Mouse (Mus musculus) heart, adult 2 months (tissue): ENCODE results near the gene Bcar3. TPM values are rescaled to one million over a fixed set of nuclear protein-coding genes. Genes with fewer than 3 reads are reported as not detected.
A peak's percentile ranks its signal among the peaks of the same experiment; 100 is the strongest.

Experiments
- DNase-seq, 2 experiments: peaks; one replicate each; pipeline ENCODE4 v3.0.0; 2021
- H3K27ac ChIP-seq: fragments of 200-600 bp; 2 replicates; pipeline ENCODE4 v1.8.1; 2022
- H3K27me3 ChIP-seq: fragments of 200-500 bp; 2 replicates; pipeline ENCODE4 v1.6.1; 2012; ENCODE audit warnings: mild to moderate bottlenecking, low read length, inconsistent platforms, mixed read lengths; ENCODE audit not compliant: control insufficient read depth, insufficient read depth
- H3K36me3 ChIP-seq: fragments of 200-500 bp; 2 replicates; pipeline ENCODE4 v1.6.1; 2012; ENCODE audit warnings: low read length, inconsistent platforms; ENCODE audit not compliant: control insufficient read depth, insufficient read depth
- H3K4me1 ChIP-seq: fragments of 200-500 bp; 2 replicates; pipeline ENCODE4 v1.6.1; 2011; ENCODE audit warnings: low read length; ENCODE audit not compliant: control insufficient read depth, insufficient read depth
- H3K4me3 ChIP-seq: fragments of 200-600 bp; 2 replicates; pipeline ENCODE4 v1.8.1; 2022
- H3K79me2 ChIP-seq: fragments of 200-500 bp; replicated peaks from 2 replicates; pipeline ENCODE4 v1.6.1; 2012; ENCODE audit warnings: mild to moderate bottlenecking, inconsistent platforms, low read length, moderate library complexity, mixed read lengths; ENCODE audit not compliant: control insufficient read depth, insufficient read depth
- H3K9ac ChIP-seq: fragments of 200-500 bp; 2 replicates; pipeline ENCODE4 v1.6.1; 2012; ENCODE audit warnings: low read depth, mild to moderate bottlenecking, control low read depth, inconsistent platforms, low read length, mixed read lengths
- CTCF ChIP-seq: fragments of 200-600 bp; IDR thresholded peaks from 2 replicates; pipeline ENCODE4 v1.8.1; 2022; ENCODE audit warnings: antibody characterized with exemption, mild to moderate bottlenecking, moderate library complexity
- EP300 ChIP-seq: fragments of 200-500 bp; IDR thresholded peaks from 2 replicates; pipeline ENCODE4 v1.6.1; 2011; ENCODE audit warnings: low read depth, low read length, control low read depth; ENCODE audit not compliant: insufficient read depth
- POLR2A ChIP-seq: fragments of 200-500 bp; IDR thresholded peaks from 2 replicates; pipeline ENCODE4 v1.6.1; 2011; ENCODE audit warnings: mild to moderate bottlenecking, low read depth, low read length, control low read depth; ENCODE audit not compliant: insufficient read depth
- WGBS: fragments of 180-500 bp; shearing (Covaris S2); methylation state at CpG from one replicate; pipeline ENCODE4 v1.1.7; 2018; 5-methylcytosine and 5-hydroxymethylcytosine counted together
- intact Hi-C: fragments of 180-260 bp; cut with DNase I; formaldehyde crosslinking; loops from one replicate; pipeline ENCODE4 v1.15.1; 2025
- polyA plus RNA-seq: library from polyadenylated mRNA; depleted of rRNA; stranded (reverse); fragments of >200 nt; gene quantifications from 2 replicates; pipeline ENCODE4 v1.2.3, GENCODE M21; 2012
- total RNA-seq, 2 experiments: library from RNA; stranded (reverse); gene quantifications; 2 replicates each; pipeline ENCODE4 v1.2.3; 2021

Gene Bcar3
- total and polyA plus RNA-seq, 3 experiments, result 4.7 to 10.2 (median 7.5) TPM

- no peak for DNase-seq
- intact Hi-C loops, result no loop called here
- H3K4me1 ChIP-seq, result no peaks in the 10 kb centered on the region
- no peaks in the 10 kb centered on the region; the same call in 1 of the 2 replicates for H3K36me3 ChIP-seq
- TF ChIP-seq EP300 (no peak), POLR2A (no peak), CTCF (no peak)
- 95% methylated on average over 3 of the region's 3 CpGs for WGBS
- H3K27me3 ChIP-seq, result no peaks in the 10 kb centered on the region
- H3K4me3 ChIP-seq, result no peak overlapping the region
- H3K79me2 ChIP-seq, result no peaks in the 10 kb centered on the region
- H3K27ac ChIP-seq, result no peak overlapping the region
- no peak overlapping the region for H3K9ac ChIP-seq
These were observed 257.2 kb downstream of the Bcar3 start for GRCm38 (mm10) chr3:122551174-122551573.

- Histone ChIP-seq H3K9ac (no peak overlapping the region), H3K27me3 (no peaks in the 10 kb centered on the region), H3K4me3 (no peak overlapping the region), H3K79me2 (no peaks in the 10 kb centered on the region), H3K27ac (no peak overlapping the region), H3K36me3 (no peaks in the 10 kb centered on the region), H3K4me1 (no peaks in the 10 kb centered on the region)
- TF ChIP-seq CTCF (no peak), POLR2A (no peak), EP300 (no peak)
- intact Hi-C loops, result no loop called here
- WGBS, result 74% methylated on average over 2 of the region's 2 CpGs
- no peak for DNase-seq
These were observed 263.8 kb downstream of the Bcar3 start for GRCm38 (mm10) chr3:122557766-122558165.

GRCm38 (mm10) chr3:122565285-122565684 is 271.3 kb downstream of the Bcar3 start:
- peak in 1 of 2 experiments; percentile 23 for DNase-seq
- Histone ChIP-seq H3K27me3 (no peaks in the 10 kb centered on the region), H3K79me2 (no peaks in the 10 kb centered on the region), H3K9ac (no peak overlapping the region), H3K4me1 (peaks cover 2% of the 10 kb centered on the region; the same call in 1 of the 2 replicates), H3K36me3 (no peaks in the 10 kb centered on the region; the same call in 1 of the 2 replicates), H3K4me3 (no peak overlapping the region), H3K27ac (no peak overlapping the region)
- TF ChIP-seq POLR2A, result no peak
- no peak for TF ChIP-seq EP300
- TF ChIP-seq CTCF, result no peak
- intact Hi-C loops, result no loop called here
- WGBS, result 28% methylated on average over 7 of the region's 7 CpGs

GRCm38 (mm10) chr3:122566112-122566511 is 272.2 kb downstream of the Bcar3 start:
- 55% methylated on average over 3 of the region's 3 CpGs for WGBS
- Histone ChIP-seq H3K79me2 (no peaks in the 10 kb centered on the region), H3K4me1 (peaks cover 2% of the 10 kb centered on the region; the same call in 1 of the 2 replicates), H3K27me3 (no peaks in the 10 kb centered on the region), H3K4me3 (no peak overlapping the region), H3K36me3 (no peaks in the 10 kb centered on the region; the same call in 1 of the 2 replicates), H3K27ac (no peak overlapping the region), H3K9ac (no peak overlapping the region)
- DNase-seq, result no peak
- TF ChIP-seq CTCF (no peak), POLR2A (no peak), EP300 (no peak)
- intact Hi-C loops, result no loop called here

GRCm38 (mm10) chr3:122566549-122566948 is 272.6 kb downstream of the Bcar3 start:
- intact Hi-C loops, result no loop called here
- Histone ChIP-seq H3K4me1 (peaks cover 2% of the 10 kb centered on the region; the same call in 1 of the 2 replicates), H3K27ac (no peak overlapping the region), H3K36me3 (no peaks in the 10 kb centered on the region; the same call in 1 of the 2 replicates), H3K79me2 (no peaks in the 10 kb centered on the region), H3K27me3 (no peaks in the 10 kb centered on the region), H3K9ac (no peak overlapping the region), H3K4me3 (no peak overlapping the region)
- TF ChIP-seq CTCF (no peak), POLR2A (0 out of 2 replicates have a peak, but pooled peaks have one; percentile 12), EP300 (no peak)
- peak in 1 of 2 experiments; percentile 25 for DNase-seq
- 56% methylated on average over 4 of the region's 4 CpGs for WGBS

GRCm38 (mm10) chr3:122573426-122574286 is 279.7 kb downstream of the Bcar3 start:
- no peak overlapping the region for H3K4me3 ChIP-seq
- no peak overlapping the region for H3K27ac ChIP-seq
- 0 out of 2 replicates have a peak, but pooled peaks cover 1% of the 10 kb centered on the region for H3K79me2 ChIP-seq
- no peaks in the 10 kb centered on the region; the same call in none of the 2 replicates for H3K4me1 ChIP-seq
- TF ChIP-seq CTCF, result no peak
- TF ChIP-seq EP300, result no peak
- no peak for TF ChIP-seq POLR2A
- no peak for DNase-seq
- intact Hi-C loops, result no loop called here
- no peaks in the 10 kb centered on the region for H3K36me3 ChIP-seq
- H3K9ac ChIP-seq, result no peak overlapping the region
- 95% methylated on average over 5 of the region's 5 CpGs for WGBS
- H3K27me3 ChIP-seq, result no peaks in the 10 kb centered on the region
